Mouse (Mus musculus) midbrain, embryonic 10.5 days (tissue): ENCODE measurements around the gene Smoc1. TPM values are rescaled to one million over a fixed set of nuclear protein-coding genes. Genes with fewer than 3 reads are reported as not detected.

ENCODE experiments used
- DNase-seq: peaks from one replicate; pipeline ENCODE4 v3.0.0-alpha.2; 2017; ENCODE audit warnings: low spot score
- H3K27ac ChIP-seq: fragments of 300-500 bp; sonication (generic); replicated peaks from 2 replicates; pipeline ENCODE4 v1.5.1; 2016; ENCODE audit warnings: mild to moderate bottlenecking
- H3K27me3 ChIP-seq: fragments of 300-500 bp; sonication (generic); 2 replicates; pipeline ENCODE4 v1.6.1; 2016; ENCODE audit warnings: low read depth, mild to moderate bottlenecking; ENCODE audit not compliant: poor library complexity, severe bottlenecking
- H3K36me3 ChIP-seq: fragments of 300-500 bp; sonication (generic); 2 replicates; pipeline ENCODE4 v1.6.1; 2016; ENCODE audit warnings: mild to moderate bottlenecking, moderate library complexity
- H3K4me1 ChIP-seq: fragments of 300-500 bp; sonication (generic); 2 replicates; pipeline ENCODE4 v1.6.1; 2016
- H3K4me3 ChIP-seq: fragments of 300-500 bp; sonication (generic); 2 replicates; pipeline ENCODE4 v1.5.1; 2016; ENCODE audit warnings: mild to moderate bottlenecking, moderate library complexity
- H3K9me3 ChIP-seq: fragments of 300-500 bp; sonication (generic); replicated peaks from 2 replicates; pipeline ENCODE4 v1.6.1; 2016; ENCODE audit warnings: mild to moderate bottlenecking
- WGBS: fragments of 180-500 bp; shearing (Covaris S2); methylation state at CpG from one replicate; pipeline ENCODE4 v1.1.7; 2016; 5-methylcytosine and 5-hydroxymethylcytosine counted together
- polyA plus RNA-seq: library from polyadenylated mRNA; unstranded; fragments of >200 nt; fragmentation: Nextera tagmentation; extraction: Ambion mirVana; gene quantifications from 2 replicates; pipeline ENCODE4 v1.2.1, GENCODE M21; 2016

Gene Smoc1
- polyA plus RNA-seq, 1 experiment from 2014 or later: 13.9 TPM

- Histone ChIP-seq H3K27ac (no peak overlapping the region), H3K27me3 (peaks cover 44% of the 10 kb centered on the region), H3K9me3 (no peaks in the 10 kb centered on the region; the same call in 1 of the 2 replicates), H3K4me1 (peaks cover 53% of the 10 kb centered on the region), H3K36me3 (no peaks in the 10 kb centered on the region), H3K4me3 (no peak overlapping the region)
- DNase-seq: no peak
- 77% methylated on average over 4 of the region's 4 CpGs for WGBS
Observed at GRCm38 (mm10) chr12:81000924-81001323, 25.7 kb upstream of the Smoc1 start.

GRCm38 (mm10) chr12:81002841-81003635, 23.6 kb upstream of the Smoc1 start:
- no peak for DNase-seq

GRCm38 (mm10) chr12:81009813-81010212, 16.8 kb upstream of the Smoc1 start:
- Histone ChIP-seq H3K4me1 (peaks cover 28% of the 10 kb centered on the region), H3K27ac (peak overlapping the region; percentile 83), H3K9me3 (no peaks in the 10 kb centered on the region), H3K4me3 (peak overlapping the region; percentile 21), H3K36me3 (no peaks in the 10 kb centered on the region), H3K27me3 (peaks cover 9% of the 10 kb centered on the region; the same call in 1 of the 2 replicates)
- DNase-seq: peak; percentile 53
- 0% methylated on average over 3 of the region's 3 CpGs for WGBS

More at GRCm38 (mm10) chr12:81002841-81003635, 23.6 kb upstream of the Smoc1 start:
- H3K4me3 ChIP-seq: no peak overlapping the region
- H3K36me3 ChIP-seq: no peaks in the 10 kb centered on the region
- H3K9me3 ChIP-seq: no peaks in the 10 kb centered on the region
- peaks cover 30% of the 10 kb centered on the region for H3K27me3 ChIP-seq
- H3K27ac ChIP-seq: peak overlapping the region; percentile 63; the same call in 1 of the 2 replicates
- peaks cover 45% of the 10 kb centered on the region for H3K4me1 ChIP-seq
- WGBS: 29% methylated on average over 13 of the region's 13 CpGs

- Histone ChIP-seq H3K27me3 (peaks cover 9% of the 10 kb centered on the region; the same call in 1 of the 2 replicates), H3K4me1 (peaks cover 25% of the 10 kb centered on the region), H3K4me3 (no peak overlapping the region), H3K36me3 (no peaks in the 10 kb centered on the region), H3K27ac (no peak overlapping the region), H3K9me3 (no peaks in the 10 kb centered on the region)
- WGBS: 89% methylated on average over 2 of the region's 2 CpGs
- no peak for DNase-seq
Observed at GRCm38 (mm10) chr12:81011994-81012393, 14.6 kb upstream of the Smoc1 start.

GRCm38 (mm10) chr12:81013496-81013895, 13.1 kb upstream of the Smoc1 start:
- H3K27ac ChIP-seq: no peak overlapping the region
- H3K27me3 ChIP-seq: peaks cover 9% of the 10 kb centered on the region; the same call in 1 of the 2 replicates
- WGBS: 85% methylated on average over 11 of the region's 11 CpGs
- no peaks in the 10 kb centered on the region for H3K36me3 ChIP-seq
- H3K9me3 ChIP-seq: no peaks in the 10 kb centered on the region
- H3K4me3 ChIP-seq: no peak overlapping the region
- peaks cover 24% of the 10 kb centered on the region for H3K4me1 ChIP-seq
- no peak for DNase-seq

GRCm38 (mm10) chr12:81017624-81018023, 9.0 kb upstream of the Smoc1 start:
- H3K4me3 ChIP-seq: no peak overlapping the region
- no peaks in the 10 kb centered on the region for H3K36me3 ChIP-seq
- H3K27me3 ChIP-seq: no peaks in the 10 kb centered on the region
- no peaks in the 10 kb centered on the region for H3K9me3 ChIP-seq
- WGBS: 92% methylated on average over 12 of the region's 12 CpGs
- no peak overlapping the region for H3K27ac ChIP-seq
- no peaks in the 10 kb centered on the region for H3K4me1 ChIP-seq
- no peak for DNase-seq

GRCm38 (mm10) chr12:81018516-81019279, 7.9 kb upstream of the Smoc1 start:
- H3K9me3 ChIP-seq: no peaks in the 10 kb centered on the region
- H3K27me3 ChIP-seq: no peaks in the 10 kb centered on the region
- no peak overlapping the region for H3K4me3 ChIP-seq
- no peaks in the 10 kb centered on the region for H3K4me1 ChIP-seq
- H3K27ac ChIP-seq: peak overlapping the region; percentile 46; the same call in 1 of the 2 replicates
- no peaks in the 10 kb centered on the region for H3K36me3 ChIP-seq
- 85% methylated on average over 20 of the region's 20 CpGs for WGBS
- no peak for DNase-seq

GRCm38 (mm10) chr12:81019280-81019935, 7.2 kb upstream of the Smoc1 start:
- 84% methylated on average over 7 of the region's 7 CpGs for WGBS
- DNase-seq: no peak
- Histone ChIP-seq H3K4me1 (no peaks in the 10 kb centered on the region), H3K4me3 (no peak overlapping the region), H3K27me3 (no peaks in the 10 kb centered on the region; the same call in 1 of the 2 replicates), H3K36me3 (no peaks in the 10 kb centered on the region), H3K9me3 (no peaks in the 10 kb centered on the region), H3K27ac (no peak overlapping the region)

- H3K4me3 ChIP-seq: no peak overlapping the region
- DNase-seq: no peak
- WGBS: 94% methylated on average over 7 of the region's 7 CpGs
- H3K27me3 ChIP-seq: peaks cover 36% of the 10 kb centered on the region
- no peak overlapping the region for H3K27ac ChIP-seq
- H3K4me1 ChIP-seq: peaks cover 33% of the 10 kb centered on the region
- no peaks in the 10 kb centered on the region for H3K36me3 ChIP-seq
- no peaks in the 10 kb centered on the region for H3K9me3 ChIP-seq
Observed at GRCm38 (mm10) chr12:81024407-81024806, 2.2 kb upstream of the Smoc1 start.

GRCm38 (mm10) chr12:81024993-81025392, 1.6 kb upstream of the Smoc1 start:
- H3K36me3 ChIP-seq: no peaks in the 10 kb centered on the region
- H3K27me3 ChIP-seq: peaks cover 36% of the 10 kb centered on the region
- H3K4me1 ChIP-seq: peaks cover 39% of the 10 kb centered on the region
- no peak overlapping the region for H3K27ac ChIP-seq
- H3K4me3 ChIP-seq: no peak overlapping the region
- H3K9me3 ChIP-seq: no peaks in the 10 kb centered on the region
- DNase-seq: no peak
- 63% methylated on average over 2 of the region's 2 CpGs for WGBS

- Histone ChIP-seq H3K27ac (peak overlapping the region; percentile 84), H3K27me3 (peaks cover 41% of the 10 kb centered on the region), H3K36me3 (no peaks in the 10 kb centered on the region; the same call in 1 of the 2 replicates), H3K9me3 (no peaks in the 10 kb centered on the region), H3K4me1 (peaks cover 47% of the 10 kb centered on the region), H3K4me3 (peak overlapping the region; percentile 82)
- WGBS: 7% methylated on average over 45 of the region's 45 CpGs
- DNase-seq: no peak
Observed at GRCm38 (mm10) chr12:81026995-81027942, 661 bp downstream of the Smoc1 start.
